Mouse (Mus musculus) myocyte (in vitro differentiated cells): ENCODE results near the gene Mmp9. TPM values are rescaled to one million over a fixed set of nuclear protein-coding genes. Genes with fewer than 3 reads are reported as not detected.

Source experiments
- H3K27me3 ChIP-seq: one replicate; pipeline ENCODE4 v1.6.1; 2011; ENCODE audit not compliant: control insufficient read depth, insufficient read depth, insufficient read length
- H3K36me3 ChIP-seq: one replicate; pipeline ENCODE4 v1.6.1; 2011; ENCODE audit not compliant: control insufficient read depth, insufficient read depth
- H3K4me2 ChIP-seq: one replicate; pipeline ENCODE4 v1.6.1; 2011; ENCODE audit warnings: low read depth, control low read depth
- H3K4me3 ChIP-seq: one replicate; pipeline ENCODE4 v1.5.1; 2011; ENCODE audit warnings: mild to moderate bottlenecking, control low read depth, moderate library complexity
- H3K79me2 ChIP-seq: one replicate; pipeline ENCODE4 v1.6.1; 2011; ENCODE audit not compliant: control insufficient read depth, insufficient read depth
- H3ac ChIP-seq: one replicate; pipeline ENCODE4 v1.6.1; 2011; ENCODE audit not compliant: control insufficient read depth, insufficient read length
- CEBPB ChIP-seq: IDR thresholded peaks from 2 replicates; pipeline ENCODE4 v1.6.1; 2011; ENCODE audit warnings: mild to moderate bottlenecking, moderate library complexity; ENCODE audit not compliant: poor library complexity, insufficient read depth, severe bottlenecking
- E2F4 ChIP-seq: IDR thresholded peaks from one replicate; pipeline ENCODE4 v1.6.1; 2011; ENCODE audit warnings: mild to moderate bottlenecking, control low read depth, moderate library complexity; ENCODE audit not compliant: insufficient read depth
- MAX ChIP-seq: IDR thresholded peaks from one replicate; pipeline ENCODE4 v1.6.1; 2011; ENCODE audit warnings: low read depth, mild to moderate bottlenecking, control low read depth
- MYOD1 ChIP-seq, 3 experiments: IDR thresholded peaks; one replicate each; pipeline ENCODE4 v1.6.1; 2011; ENCODE audit warnings: control low read depth in 2 of 3, low read depth in 2 of 3, mild to moderate bottlenecking in 2 of 3, moderate library complexity in 1 of 3; ENCODE audit not compliant: insufficient read length in 2 of 3, control insufficient read depth in 1 of 3
- MYOG ChIP-seq, 3 experiments: IDR thresholded peaks; one replicate each; pipeline ENCODE4 v1.6.1; 2011; ENCODE audit warnings: control low read depth in 2 of 3, low read depth in 2 of 3, mild to moderate bottlenecking in 2 of 3; ENCODE audit not compliant: insufficient read length in 2 of 3, control insufficient read depth in 1 of 3, insufficient read depth in 1 of 3
- POLR2A ChIP-seq: IDR thresholded peaks from one replicate; pipeline ENCODE4 v1.6.1; 2011; ENCODE audit warnings: low read depth, mild to moderate bottlenecking, control low read depth, moderate library complexity; ENCODE audit not compliant: insufficient read length
- POLR2AphosphoS2 ChIP-seq: IDR thresholded peaks from one replicate; pipeline ENCODE4 v1.6.1; 2011; ENCODE audit warnings: low read depth, control low read depth; ENCODE audit not compliant: insufficient read length
- REST ChIP-seq: IDR thresholded peaks from one replicate; pipeline ENCODE4 v1.6.1; 2011; ENCODE audit warnings: mild to moderate bottlenecking, control low read depth, moderate library complexity; ENCODE audit not compliant: insufficient read depth, insufficient read length
- SRF ChIP-seq: IDR thresholded peaks from one replicate; pipeline ENCODE4 v1.6.1; 2011; ENCODE audit warnings: low read depth; ENCODE audit not compliant: control insufficient read depth, insufficient read length
- TCF12 ChIP-seq: IDR thresholded peaks from one replicate; pipeline ENCODE4 v1.6.1; 2011; ENCODE audit warnings: mild to moderate bottlenecking, control low read depth; ENCODE audit not compliant: poor library complexity, insufficient read depth, severe bottlenecking
- TCF3 ChIP-seq: IDR thresholded peaks from one replicate; pipeline ENCODE4 v1.6.1; 2011; ENCODE audit warnings: low read depth, control low read depth; ENCODE audit not compliant: insufficient read length
- USF1 ChIP-seq: IDR thresholded peaks from one replicate; pipeline ENCODE4 v1.6.1; 2011; ENCODE audit warnings: low read depth, mild to moderate bottlenecking, control low read depth, moderate library complexity
- polyA plus RNA-seq: library from polyadenylated mRNA; unstranded; fragments of >200 nt; fragmentation: generic; extraction: Trizol; gene quantifications from one replicate; pipeline ENCODE4 v1.2.1, GENCODE M21; 2012; ENCODE audit warnings: missing spikeins

The Mmp9 gene
- polyA plus RNA-seq, 1 experiment, result 1.7 TPM

DNA sequence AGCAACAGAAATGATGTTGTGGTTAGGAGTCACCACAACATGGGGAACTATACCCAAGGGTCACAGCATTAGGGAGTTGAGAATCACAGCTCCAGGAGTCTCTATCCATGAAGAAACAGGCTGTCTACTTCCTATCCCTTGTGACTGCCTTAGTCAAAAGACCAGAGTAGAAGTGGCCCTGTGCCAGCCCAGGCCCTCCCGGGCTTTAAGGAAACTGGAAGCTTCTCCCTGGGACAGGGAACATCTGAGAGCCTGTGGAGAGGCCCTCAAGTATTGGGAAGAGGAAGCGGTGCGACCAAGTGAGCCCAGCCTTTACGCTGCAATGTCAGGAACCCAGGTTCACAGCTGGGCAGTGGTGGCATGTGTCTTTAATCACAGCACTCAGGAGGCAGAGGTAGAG lies 4.6 kb upstream of the Mmp9 start:
- Histone ChIP-seq H3K27me3 (no peaks in the 10 kb centered on the region), H3K4me3 (no peak overlapping the region), H3K36me3 (no peaks in the 10 kb centered on the region), H3K79me2 (no peaks in the 10 kb centered on the region), H3K4me2 (no peak overlapping the region), H3ac (no peak overlapping the region)
- TF ChIP-seq MYOD1 (IDR thresholded peaks at IDR 0.05; ENCODE audit: control insufficient read depth in 1 of 3, insufficient read length in 2 of 3, low read depth in 2 of 3) (no peak), MYOG (IDR thresholded peaks at IDR 0.05; ENCODE audit: control insufficient read depth in 1 of 3, insufficient read depth in 1 of 3, insufficient read length in 2 of 3, low read depth in 2 of 3) (no peak), MAX (no peak), TCF3 (no peak), POLR2AphosphoS2 (no peak), E2F4 (no peak), POLR2A (no peak), USF1 (no peak), SRF (no peak), TCF12 (no peak)

DNA sequence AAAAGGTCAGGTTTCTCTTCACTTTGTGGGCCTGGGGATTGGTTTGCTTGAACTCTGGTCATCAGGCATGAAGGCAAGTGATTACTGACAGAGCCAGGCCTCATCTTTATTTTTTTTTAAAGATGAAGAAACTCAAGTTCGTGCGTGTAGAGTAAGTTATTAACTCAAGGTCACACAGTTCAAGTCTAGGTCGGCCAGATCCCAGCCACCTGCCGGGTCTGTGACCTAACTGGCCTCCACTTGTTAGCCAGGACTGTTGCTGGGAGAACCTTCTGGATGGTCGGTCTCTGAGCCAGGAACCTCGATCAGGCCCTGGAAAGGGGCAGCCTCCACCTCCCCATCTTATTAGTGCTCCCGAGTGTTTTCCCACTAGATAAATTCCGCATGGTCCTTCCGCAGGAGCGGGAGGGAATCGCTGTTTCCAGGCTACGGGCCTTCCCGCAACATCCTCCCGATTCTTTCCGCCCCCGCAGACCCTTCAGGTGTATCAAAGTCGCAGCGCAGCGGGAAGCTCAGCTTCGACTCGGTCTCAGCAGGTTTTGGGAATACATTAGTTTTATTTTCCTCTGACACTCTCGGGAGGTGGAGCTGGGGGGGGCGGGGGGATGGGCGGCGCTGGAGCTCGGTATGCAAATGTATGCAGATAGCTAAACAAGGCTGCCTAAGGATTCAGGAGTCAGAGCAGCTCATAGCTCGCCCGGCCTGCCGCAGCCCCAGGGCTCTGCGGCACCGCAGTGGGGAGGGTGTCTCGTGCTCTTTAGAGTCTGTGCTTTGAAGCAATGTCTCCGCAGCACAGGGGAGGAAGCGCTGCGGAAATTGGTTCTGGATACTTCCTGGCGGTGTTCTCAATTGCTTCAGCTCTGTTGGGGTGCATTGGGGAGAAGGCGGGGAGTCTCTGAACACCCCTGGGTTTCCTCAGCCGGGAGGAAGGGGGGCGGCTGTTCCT lies 2.2 kb upstream of the Mmp9 start:
- TF ChIP-seq CEBPB (no peak), REST (no peak), TCF12 (no peak), E2F4 (no peak), TCF3 (no peak), POLR2A (no peak)
- Histone ChIP-seq H3K4me3 (no peak overlapping the region), H3K27me3 (no peaks in the 10 kb centered on the region), H3K36me3 (no peaks in the 10 kb centered on the region), H3ac (no peak overlapping the region), H3K79me2 (no peaks in the 10 kb centered on the region), H3K4me2 (no peak overlapping the region)

DNA sequence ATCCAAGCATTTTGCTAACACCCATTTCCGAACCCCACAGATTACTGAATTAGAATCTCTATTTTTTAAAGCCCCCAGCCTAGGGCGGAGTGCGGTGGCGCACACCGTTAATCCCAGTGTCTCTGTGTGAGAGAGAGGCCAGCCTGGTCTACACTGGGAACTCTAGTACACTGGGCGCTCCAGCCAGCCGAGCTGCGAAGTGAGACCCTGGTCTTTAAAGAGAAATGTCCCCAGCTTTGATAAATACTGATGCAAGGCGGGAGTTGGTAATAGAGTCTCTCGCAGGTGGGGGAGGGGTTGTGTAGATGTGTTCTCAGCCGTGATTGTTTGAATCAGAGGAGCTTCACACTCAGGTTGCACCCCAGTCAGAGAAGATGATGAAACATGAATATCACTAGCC lies 1.5 kb upstream of the Mmp9 start:
- Histone ChIP-seq H3K27me3 (no peaks in the 10 kb centered on the region), H3K4me2 (no peak overlapping the region), H3K79me2 (no peaks in the 10 kb centered on the region), H3K36me3 (no peaks in the 10 kb centered on the region), H3K4me3 (no peak overlapping the region), H3ac (no peak overlapping the region)
- TF ChIP-seq SRF (no peak), MYOG (IDR thresholded peaks at IDR 0.05; ENCODE audit: control insufficient read depth in 1 of 3, insufficient read depth in 1 of 3, insufficient read length in 2 of 3, low read depth in 2 of 3) (no peak), REST (no peak), POLR2AphosphoS2 (no peak), MAX (no peak), CEBPB (no peak), TCF12 (no peak), TCF3 (no peak), E2F4 (no peak), USF1 (no peak), POLR2A (no peak), MYOD1 (IDR thresholded peaks at IDR 0.05; ENCODE audit: control insufficient read depth in 1 of 3, insufficient read length in 2 of 3, low read depth in 2 of 3) (no peak)

DNA sequence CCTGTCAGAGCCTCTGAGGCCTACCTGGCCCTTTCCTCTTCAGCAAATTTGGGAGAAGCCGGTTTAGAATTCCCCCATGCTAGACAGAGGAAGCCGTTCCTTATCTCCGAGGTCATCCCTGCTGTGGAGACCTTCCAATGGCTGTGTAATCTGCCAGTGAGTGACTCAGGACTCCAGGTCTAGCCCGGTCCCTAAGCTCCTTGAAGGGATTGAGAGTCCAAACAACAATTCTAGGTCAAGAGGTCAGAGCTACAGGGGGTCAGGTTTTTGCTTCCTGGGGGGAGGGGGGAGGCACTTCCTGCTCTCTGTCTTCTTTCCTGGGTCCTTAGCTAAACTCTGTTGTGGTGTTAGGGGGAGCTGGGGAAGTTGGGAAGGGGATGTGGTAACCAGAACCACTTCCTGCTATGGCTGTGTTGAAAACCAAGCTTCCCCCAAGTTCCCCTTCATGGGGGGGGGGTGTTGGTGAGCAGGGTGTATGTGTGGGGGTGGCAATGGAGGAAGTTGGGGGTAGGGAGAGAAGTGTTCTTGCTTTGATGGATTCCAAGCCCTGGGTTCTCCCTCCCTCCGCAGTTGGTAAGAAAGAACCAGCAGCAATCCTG lies 2.2 kb downstream of the Mmp9 start:
- Histone ChIP-seq H3K36me3 (no peaks in the 10 kb centered on the region), H3K79me2 (no peaks in the 10 kb centered on the region), H3K27me3 (peaks cover 5% of the 10 kb centered on the region), H3ac (no peak overlapping the region), H3K4me3 (no peak overlapping the region), H3K4me2 (no peak overlapping the region)
- TF ChIP-seq CEBPB (no peak), MYOG (IDR thresholded peaks at IDR 0.05; ENCODE audit: control insufficient read depth in 1 of 3, insufficient read depth in 1 of 3, insufficient read length in 2 of 3, low read depth in 2 of 3) (no peak), MYOD1 (IDR thresholded peaks at IDR 0.05; ENCODE audit: control insufficient read depth in 1 of 3, insufficient read length in 2 of 3, low read depth in 2 of 3) (no peak)

DNA sequence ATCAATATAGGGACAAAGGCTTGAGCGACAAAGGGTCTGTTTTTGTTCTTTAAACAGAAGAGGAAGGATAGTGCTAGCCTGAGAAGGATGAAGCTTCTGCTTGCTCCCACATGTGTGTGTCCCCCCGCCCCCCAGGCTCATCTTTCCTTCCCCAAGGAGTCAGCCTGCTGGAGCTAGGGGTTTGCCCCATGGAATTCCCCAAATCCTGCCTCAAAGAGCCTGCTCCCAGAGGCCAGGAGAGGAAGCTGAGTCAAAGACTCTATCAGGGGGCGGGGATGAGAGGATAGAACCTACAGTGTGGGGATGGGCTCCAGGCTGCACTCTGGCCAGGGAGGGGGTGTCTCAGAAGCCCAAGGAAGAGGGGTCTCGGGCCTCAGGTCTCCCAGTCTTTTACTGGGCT lies 6.9 kb downstream of the Mmp9 start:
- no peak overlapping the region for H3ac ChIP-seq
- no peak overlapping the region for H3K4me3 ChIP-seq
- no peaks in the 10 kb centered on the region for H3K36me3 ChIP-seq
- H3K27me3 ChIP-seq, result peaks cover 28% of the 10 kb centered on the region
- TF ChIP-seq POLR2A (no peak), MYOD1 (IDR thresholded peaks at IDR 0.05; ENCODE audit: control insufficient read depth in 1 of 3, insufficient read length in 2 of 3, low read depth in 2 of 3) (no peak), USF1 (no peak), SRF (no peak), MYOG (IDR thresholded peaks at IDR 0.05; ENCODE audit: control insufficient read depth in 1 of 3, insufficient read depth in 1 of 3, insufficient read length in 2 of 3, low read depth in 2 of 3) (no peak), MAX (no peak), TCF12 (no peak), CEBPB (no peak), POLR2AphosphoS2 (no peak), REST (no peak), E2F4 (no peak), TCF3 (no peak)
- no peak overlapping the region for H3K4me2 ChIP-seq
- no peaks in the 10 kb centered on the region for H3K79me2 ChIP-seq
